Mouse (Mus musculus) layer of hippocampus, postnatal 14 days (tissue): ENCODE measurements at regions not wholly inside any gene's neighbourhood (a gene's known extent, or its start where the extent isn't known, plus 50 kb on each side); places are given as distances from the start of the nearest gene placed in this dataset.

Source experiments
- DNase-seq, 2 experiments: peaks; one replicate each; pipeline ENCODE4 v3.0.0; 2021 to 2022; ENCODE audit warnings: low spot score in 2 of 2, mixed read lengths in 1 of 2

- DNase-seq: peak in 1 of 2 experiments; percentile 34
Observed at GRCm38 (mm10) chr3:78509336-78509735, 777.0 kb downstream of the Rapgef2 start.

GRCm38 (mm10) chr3:78477689-78478088 lies 808.6 kb downstream of the Rapgef2 start:
- DNase-seq: peak in 1 of 2 experiments; percentile 14
